Mouse (Mus musculus) CD4-positive helper T cell, adult 2 months (primary cell): ENCODE results near the gene Aass.

ENCODE experiments used
- DNase-seq: peaks from one replicate; pipeline ENCODE4 v3.0.0-alpha.2; 2012; ENCODE audit warnings: low read depth, missing footprints, low spot score

Gene Aass

DNA sequence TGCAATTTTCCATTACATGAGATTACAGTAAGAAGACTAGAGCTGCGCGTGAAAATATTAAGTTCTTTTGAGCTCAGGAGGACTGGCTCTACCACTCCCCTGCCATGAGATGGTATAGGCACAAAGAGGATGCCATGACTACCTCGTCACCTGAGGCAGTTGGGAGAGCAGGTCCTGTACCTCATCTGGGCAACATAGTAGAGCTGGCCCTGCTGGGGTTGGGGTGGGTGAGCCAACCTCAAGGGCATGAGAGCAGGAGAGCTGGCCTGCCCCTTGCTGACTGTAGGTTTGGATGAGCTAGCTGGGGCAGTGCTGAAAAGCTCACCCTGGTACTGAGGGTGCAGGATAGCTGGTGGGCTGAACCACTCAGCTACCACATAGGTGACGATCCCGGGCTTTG is 77.1 kb downstream of the Aass start:
- DNase-seq, result no peak

DNA sequence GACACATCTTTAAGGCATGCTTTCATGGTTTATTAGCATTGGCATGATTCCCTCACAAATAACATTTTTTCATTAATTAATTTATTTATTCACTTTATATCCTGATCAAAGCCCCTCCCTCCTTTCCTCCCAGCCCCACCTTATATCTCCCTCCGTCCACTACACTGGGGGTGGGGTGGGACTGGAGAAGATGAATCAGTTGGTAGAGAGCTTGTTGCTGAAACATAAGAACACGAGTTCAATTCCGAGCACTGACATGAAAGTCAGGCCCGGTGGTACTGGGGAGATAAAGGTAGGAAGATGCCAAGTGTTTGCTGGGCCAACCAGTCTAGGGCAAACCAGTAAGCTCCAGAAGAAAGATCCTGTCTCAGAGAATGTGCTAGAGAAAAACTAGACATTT is 84.0 kb downstream of the Aass start:
- no peak for DNase-seq

- DNase-seq, result no peak
Observed at GRCm38 (mm10) chr6:23028251-23028650, 104.5 kb downstream of the Aass start.
